Mouse (Mus musculus) liver, adult 2 months (tissue): ENCODE results near the gene Nr4a1.

Experiments used
- CTCF ChIP-seq: fragments of 200-500 bp; IDR thresholded peaks from 2 replicates; pipeline ENCODE4 v1.5.1; 2011; ENCODE audit warnings: low read depth, low read length, control low read depth
- POLR2A ChIP-seq: fragments of 200-500 bp; IDR thresholded peaks from 2 replicates; pipeline ENCODE4 v1.6.1; 2011; ENCODE audit warnings: low read length, control low read depth; ENCODE audit not compliant: insufficient read depth; ENCODE audit errors: extremely low read depth

- no peak for TF ChIP-seq POLR2A
- no peak for TF ChIP-seq CTCF
These were observed 42.0 kb downstream of the Nr4a1 start for GRCm38 (mm10) chr15:101296091-101296490.
